Mouse (Mus musculus) limb, embryonic 14.5 days (tissue): ENCODE measurements around the gene Hnrnpr. TPM values are rescaled to one million over a fixed set of nuclear protein-coding genes. Genes with fewer than 3 reads are reported as not detected.

ENCODE experiments used
- ATAC-seq: fragments of 200-750 bp; cut with Nextera tagmentation; 2 replicates; pipeline ENCODE4 v1.8.0; 2017; ENCODE audit warnings: low read depth, moderate number of reproducible peaks, moderate TSS enrichment; ENCODE audit not compliant: low FRiP score
- DNase-seq: peaks from one replicate; pipeline ENCODE4 v3.0.0-alpha.2; 2015; ENCODE audit warnings: low spot score
- H3K27ac ChIP-seq: fragments of 300-500 bp; sonication (generic); replicated peaks from 2 replicates; pipeline ENCODE4 v1.5.1; 2014; ENCODE audit warnings: low read depth, mild to moderate bottlenecking, low read length, moderate library complexity, mixed read lengths
- H3K27me3 ChIP-seq: fragments of 300-500 bp; sonication (generic); 2 replicates; pipeline ENCODE4 v1.6.1; 2014; ENCODE audit warnings: low read length, mixed read lengths; ENCODE audit not compliant: control insufficient read depth, insufficient read depth
- H3K36me3 ChIP-seq: fragments of 300-500 bp; sonication (generic); 2 replicates; pipeline ENCODE4 v1.6.1; 2014; ENCODE audit warnings: mild to moderate bottlenecking, low read length, moderate library complexity, mixed read lengths; ENCODE audit not compliant: control insufficient read depth, insufficient read depth
- H3K4me1 ChIP-seq: fragments of 300-500 bp; sonication (generic); 2 replicates; pipeline ENCODE4 v1.6.1; 2014; ENCODE audit warnings: antibody characterized with exemption, low read length, mixed read lengths; ENCODE audit not compliant: control insufficient read depth, insufficient read depth
- H3K4me2 ChIP-seq: fragments of 300-500 bp; sonication (generic); replicated peaks from 2 replicates; pipeline ENCODE4 v1.6.1; 2014; ENCODE audit warnings: low read depth, mild to moderate bottlenecking, low read length, moderate library complexity; ENCODE audit not compliant: severe bottlenecking
- H3K4me3 ChIP-seq: fragments of 300-500 bp; sonication (generic); replicated peaks from 2 replicates; pipeline ENCODE4 v1.5.1; 2014; ENCODE audit warnings: low read length
- H3K9ac ChIP-seq: fragments of 300-500 bp; sonication (generic); 2 replicates; pipeline ENCODE4 v1.6.1; 2014; ENCODE audit warnings: mild to moderate bottlenecking, low read depth, low read length, moderate library complexity; ENCODE audit not compliant: severe bottlenecking
- H3K9me3 ChIP-seq: fragments of 300-500 bp; sonication (generic); 2 replicates; pipeline ENCODE4 v1.6.1; 2016; ENCODE audit warnings: low read length; ENCODE audit not compliant: control insufficient read depth
- POLR2A ChIP-seq: fragments of 200-500 bp; IDR thresholded peaks from 2 replicates; pipeline ENCODE4 v1.8.0; 2012; ENCODE audit warnings: inconsistent platforms, mild to moderate bottlenecking, moderate library complexity, borderline replicate concordance; ENCODE audit not compliant: insufficient read depth, insufficient read length; ENCODE audit errors: extremely low read depth
- WGBS: fragments of 180-500 bp; shearing (Covaris S2); extraction: QIAGEN DNeasy Blood & Tissue Kit; methylation state at CpG from one replicate; pipeline ENCODE4 v1.1.7; 2014; 5-methylcytosine and 5-hydroxymethylcytosine counted together
- polyA plus RNA-seq, 2 experiments: library from polyadenylated mRNA; depleted of rRNA in 1 of 2; stranded (reverse) in 1 of 2; unstranded in 1 of 2; fragments of >200 nt; fragmentation: Nextera tagmentation in 1 of 2; extraction: Ambion mirVana in 1 of 2; gene quantifications; 2 replicates each; pipeline versions ENCODE4 v1.2.1 to v1.2.3; 2012 to 2014

Hnrnpr gene
- polyA plus RNA-seq, 2 experiments = 135 to 163 TPM

- DNase-seq = peak; percentile 80
- H3K27me3 ChIP-seq = no peaks in the 10 kb centered on the region
- WGBS = 1% methylated on average over 3 of the region's 3 CpGs
Measured at GRCm38 (mm10) chr4:136369727-136370126, 59.0 kb downstream of the Hnrnpr start.

DNA sequence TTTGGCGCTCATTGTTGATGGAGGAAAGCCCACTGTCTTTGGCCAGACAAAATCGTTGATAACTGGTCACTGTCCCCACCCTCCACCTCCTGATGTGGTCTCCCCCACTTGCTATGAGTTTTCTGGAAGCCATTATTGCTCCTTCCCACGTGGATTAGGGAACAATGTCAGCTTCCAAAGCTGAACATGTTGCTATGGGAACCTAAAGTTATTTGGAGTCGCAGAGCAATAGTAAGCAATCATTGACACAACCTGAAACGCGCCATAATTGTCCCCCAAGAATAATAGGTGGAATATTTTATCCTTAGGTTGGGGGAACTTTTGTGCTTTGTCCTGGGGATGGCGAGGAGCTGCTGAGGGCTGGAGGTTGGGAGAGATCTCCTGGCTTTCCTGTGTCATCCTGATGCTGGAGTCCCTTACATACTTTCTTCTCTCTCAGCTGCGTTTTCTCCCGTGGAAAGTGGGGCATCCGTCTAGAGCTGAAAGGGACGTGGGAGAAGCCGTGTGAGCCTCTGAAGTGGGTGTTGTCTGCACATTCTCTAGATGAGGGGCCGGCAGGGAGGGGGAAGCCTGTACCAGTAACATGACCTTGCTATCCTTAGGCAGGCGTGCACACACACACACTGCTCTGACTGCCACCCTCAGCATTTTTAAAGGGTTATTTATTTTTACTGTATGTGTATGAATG lies 62.9 kb downstream of the Hnrnpr start:
- 59% methylated on average over 14 of the region's 14 CpGs for WGBS
- TF ChIP-seq POLR2A = no peak
- no peak overlapping the region for H3K27ac ChIP-seq
- no peaks in the 10 kb centered on the region for H3K36me3 ChIP-seq
- H3K4me1 ChIP-seq = no peaks in the 10 kb centered on the region
- H3K4me3 ChIP-seq = no peak overlapping the region
- ATAC-seq = no peak
- H3K27me3 ChIP-seq = no peaks in the 10 kb centered on the region
- H3K4me2 ChIP-seq = no peak overlapping the region
- no peaks in the 10 kb centered on the region for H3K9me3 ChIP-seq
- no peak overlapping the region for H3K9ac ChIP-seq
- DNase-seq = no peak

More at GRCm38 (mm10) chr4:136369727-136370126, 59.0 kb downstream of the Hnrnpr start:
- Histone ChIP-seq H3K4me2 (no peak overlapping the region), H3K4me3 (no peak overlapping the region), H3K9ac (no peak overlapping the region), H3K36me3 (no peaks in the 10 kb centered on the region), H3K4me1 (no peaks in the 10 kb centered on the region), H3K27ac (no peak overlapping the region), H3K9me3 (no peaks in the 10 kb centered on the region)
- no peak for ATAC-seq
- no peak for TF ChIP-seq POLR2A

- Histone ChIP-seq H3K4me2 (no peak overlapping the region), H3K4me1 (no peaks in the 10 kb centered on the region), H3K9ac (no peak overlapping the region), H3K4me3 (no peak overlapping the region), H3K27ac (no peak overlapping the region), H3K36me3 (no peaks in the 10 kb centered on the region), H3K27me3 (no peaks in the 10 kb centered on the region), H3K9me3 (no peaks in the 10 kb centered on the region)
- WGBS = 74% methylated on average over 5 of the region's 5 CpGs
- no peak for TF ChIP-seq POLR2A
- ATAC-seq (no peak), DNase-seq (peak; percentile 16)
Measured at GRCm38 (mm10) chr4:136377001-136377400, 66.3 kb downstream of the Hnrnpr start.

- ATAC-seq (no peak), DNase-seq (no peak)
- Histone ChIP-seq H3K9ac (no peak overlapping the region), H3K4me1 (no peaks in the 10 kb centered on the region), H3K4me2 (no peak overlapping the region), H3K36me3 (no peaks in the 10 kb centered on the region), H3K9me3 (no peaks in the 10 kb centered on the region), H3K27me3 (no peaks in the 10 kb centered on the region), H3K4me3 (no peak overlapping the region), H3K27ac (no peak overlapping the region)
- TF ChIP-seq POLR2A = no peak
- 82% methylated on average over 5 of the region's 5 CpGs for WGBS
Measured at GRCm38 (mm10) chr4:136383052-136383451, 72.3 kb downstream of the Hnrnpr start.

DNA sequence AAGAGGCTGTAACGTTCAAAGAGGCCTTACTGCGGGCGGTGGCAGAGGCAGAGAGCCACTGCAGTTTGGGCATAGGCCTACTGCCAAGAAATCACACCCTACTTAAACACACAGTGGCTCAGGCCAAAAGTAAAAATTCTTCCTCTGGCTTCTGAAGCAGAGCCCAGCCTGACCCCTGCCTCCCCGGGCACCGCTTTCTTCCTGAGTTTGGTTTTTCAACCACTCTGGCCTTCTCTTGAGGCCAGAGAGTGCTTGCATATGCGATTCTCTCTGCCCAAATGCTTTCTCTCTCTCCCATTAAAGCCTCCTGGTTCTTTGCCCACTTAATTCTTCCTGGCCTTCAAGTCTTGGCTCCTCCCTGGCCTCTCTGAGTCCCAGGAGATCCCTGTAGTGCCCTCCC lies 73.1 kb downstream of the Hnrnpr start:
- no peak overlapping the region for H3K4me2 ChIP-seq
- H3K36me3 ChIP-seq = no peaks in the 10 kb centered on the region
- DNase-seq (peak; percentile 14), ATAC-seq (no peak)
- no peak overlapping the region for H3K27ac ChIP-seq
- no peak overlapping the region for H3K9ac ChIP-seq
- H3K4me3 ChIP-seq = no peak overlapping the region
- no peaks in the 10 kb centered on the region for H3K9me3 ChIP-seq
- no peaks in the 10 kb centered on the region for H3K4me1 ChIP-seq
- 63% methylated on average over 6 of the region's 6 CpGs for WGBS
- no peak for TF ChIP-seq POLR2A
- no peaks in the 10 kb centered on the region for H3K27me3 ChIP-seq

DNA sequence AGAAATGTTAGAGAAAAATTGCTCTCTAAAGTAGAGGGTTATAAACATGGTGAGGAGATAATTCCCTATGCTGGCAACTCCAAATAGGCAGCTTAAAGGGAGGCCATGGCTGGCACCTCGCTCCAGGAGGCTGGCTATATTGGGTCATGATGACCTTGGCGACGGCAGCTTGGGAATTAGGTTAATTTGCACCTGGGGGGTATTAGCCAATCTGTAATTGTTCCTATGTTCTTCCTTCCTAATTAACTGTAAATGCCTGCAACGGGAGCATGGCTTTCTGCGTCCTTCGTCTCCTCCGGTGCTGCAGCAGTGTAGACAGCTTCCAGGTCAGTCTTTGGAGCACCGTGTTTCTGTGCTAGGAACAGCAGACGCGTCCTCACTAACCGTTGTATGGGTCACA lies 76.5 kb downstream of the Hnrnpr start:
- Histone ChIP-seq H3K36me3 (no peaks in the 10 kb centered on the region), H3K9ac (no peak overlapping the region), H3K27ac (no peak overlapping the region), H3K4me1 (no peaks in the 10 kb centered on the region), H3K27me3 (no peaks in the 10 kb centered on the region), H3K4me2 (no peak overlapping the region), H3K9me3 (no peaks in the 10 kb centered on the region), H3K4me3 (no peak overlapping the region)
- DNase-seq (no peak), ATAC-seq (no peak)
- no peak for TF ChIP-seq POLR2A
- 43% methylated on average over 11 of the region's 11 CpGs for WGBS
